Mouse (Mus musculus) neural tube, embryonic 15.5 days (tissue): ENCODE measurements around the gene Wfikkn2. TPM values are rescaled to one million over a fixed set of nuclear protein-coding genes. Genes with fewer than 3 reads are reported as not detected.

Experiments used
- ATAC-seq: fragments of 200-750 bp; cut with Nextera tagmentation; 2 replicates; pipeline ENCODE4 v1.8.0; 2017; ENCODE audit warnings: mild to moderate bottlenecking, moderate TSS enrichment, moderate library complexity; ENCODE audit not compliant: low FRiP score
- H3K27ac ChIP-seq: fragments of 300-500 bp; sonication (generic); replicated peaks from 2 replicates; pipeline ENCODE4 v1.5.1; 2015; ENCODE audit warnings: mild to moderate bottlenecking, inconsistent platforms
- H3K27me3 ChIP-seq: fragments of 300-500 bp; sonication (generic); replicated peaks from 2 replicates; pipeline ENCODE4 v1.6.1; 2015; ENCODE audit warnings: inconsistent platforms
- H3K36me3 ChIP-seq: fragments of 300-500 bp; sonication (generic); 2 replicates; pipeline ENCODE4 v1.6.1; 2015; ENCODE audit warnings: inconsistent platforms
- H3K4me1 ChIP-seq: fragments of 300-500 bp; sonication (generic); 2 replicates; pipeline ENCODE4 v1.6.1; 2015; ENCODE audit warnings: inconsistent platforms
- H3K4me2 ChIP-seq: fragments of 300-500 bp; sonication (generic); 2 replicates; pipeline ENCODE4 v1.6.1; 2015; ENCODE audit warnings: inconsistent platforms, mild to moderate bottlenecking, moderate library complexity
- H3K4me3 ChIP-seq: fragments of 300-500 bp; sonication (generic); replicated peaks from 2 replicates; pipeline ENCODE4 v1.5.1; 2015; ENCODE audit warnings: mild to moderate bottlenecking, inconsistent platforms
- H3K9ac ChIP-seq: fragments of 300-500 bp; sonication (generic); replicated peaks from 2 replicates; pipeline ENCODE4 v1.6.1; 2015; ENCODE audit warnings: mild to moderate bottlenecking, inconsistent platforms
- H3K9me3 ChIP-seq: fragments of 300-500 bp; sonication (generic); replicated peaks from 2 replicates; pipeline ENCODE4 v1.6.1; 2016; ENCODE audit warnings: inconsistent platforms
- WGBS: fragments of 180-500 bp; shearing (Covaris S2); methylation state at CpG from one replicate; pipeline ENCODE4 v1.1.7; 2015; ENCODE audit warnings: mixed read lengths; 5-methylcytosine and 5-hydroxymethylcytosine counted together
- polyA plus RNA-seq: library from polyadenylated mRNA; unstranded; fragments of >200 nt; fragmentation: Nextera tagmentation; extraction: Ambion mirVana; gene quantifications from 2 replicates; pipeline ENCODE4 v1.2.1, GENCODE M21; 2015

Gene Wfikkn2
- polyA plus RNA-seq, 1 experiment from 2014 or later: 3.2 TPM

DNA sequence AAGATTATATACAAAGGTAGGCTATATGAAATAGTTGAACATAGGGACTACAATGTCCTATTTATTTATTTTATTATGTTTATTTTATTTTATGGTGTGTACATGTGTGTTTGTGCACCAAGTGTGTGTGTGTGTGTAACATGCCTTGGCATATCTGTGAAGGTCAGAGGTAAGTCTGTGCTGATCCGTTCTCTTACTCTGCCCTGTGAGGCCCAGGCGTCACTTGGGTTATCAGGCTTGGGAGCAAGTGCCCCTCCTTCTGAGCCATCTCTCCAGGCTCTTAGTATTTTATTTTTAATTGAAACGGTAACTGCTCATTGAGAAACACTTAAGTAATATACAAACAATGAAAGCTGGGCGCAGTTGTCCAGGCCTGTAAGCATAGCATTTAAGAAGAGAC lies 45.4 kb downstream of the Wfikkn2 start:
- Histone ChIP-seq H3K4me2 (no peak overlapping the region), H3K36me3 (no peaks in the 10 kb centered on the region), H3K27me3 (no peaks in the 10 kb centered on the region), H3K9me3 (no peaks in the 10 kb centered on the region), H3K4me1 (no peaks in the 10 kb centered on the region), H3K27ac (no peak overlapping the region), H3K9ac (no peak overlapping the region), H3K4me3 (no peak overlapping the region)
- no peak for ATAC-seq
- WGBS: 86% methylated on average over 4 of the region's 4 CpGs

DNA sequence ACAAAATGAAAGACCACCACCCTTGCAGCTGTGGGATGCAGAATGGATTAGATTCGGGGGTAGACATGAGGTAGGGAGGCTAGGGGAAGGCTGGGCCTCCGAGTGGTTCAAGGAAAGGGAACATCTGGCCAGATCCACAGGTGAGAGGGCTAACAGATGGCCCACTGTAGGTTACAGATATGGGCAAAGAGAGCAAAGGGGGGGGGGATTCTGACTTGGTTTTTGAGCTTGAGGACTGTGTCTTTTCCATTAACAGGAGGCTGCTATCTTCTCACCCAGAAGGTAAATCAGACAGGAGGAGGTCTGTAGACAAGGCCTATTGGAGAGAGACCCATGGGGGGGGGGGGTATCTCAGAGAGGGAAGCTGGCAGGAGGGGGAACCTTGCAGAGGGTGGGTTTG lies 46.0 kb downstream of the Wfikkn2 start:
- Histone ChIP-seq H3K9ac (no peak overlapping the region), H3K4me2 (no peak overlapping the region), H3K9me3 (no peaks in the 10 kb centered on the region), H3K4me1 (peaks cover 1% of the 10 kb centered on the region; the same call in 1 of the 2 replicates), H3K36me3 (no peaks in the 10 kb centered on the region), H3K27me3 (no peaks in the 10 kb centered on the region), H3K27ac (no peak overlapping the region), H3K4me3 (no peak overlapping the region)
- WGBS: 76% methylated on average over 2 of the region's 2 CpGs
- ATAC-seq: no peak

DNA sequence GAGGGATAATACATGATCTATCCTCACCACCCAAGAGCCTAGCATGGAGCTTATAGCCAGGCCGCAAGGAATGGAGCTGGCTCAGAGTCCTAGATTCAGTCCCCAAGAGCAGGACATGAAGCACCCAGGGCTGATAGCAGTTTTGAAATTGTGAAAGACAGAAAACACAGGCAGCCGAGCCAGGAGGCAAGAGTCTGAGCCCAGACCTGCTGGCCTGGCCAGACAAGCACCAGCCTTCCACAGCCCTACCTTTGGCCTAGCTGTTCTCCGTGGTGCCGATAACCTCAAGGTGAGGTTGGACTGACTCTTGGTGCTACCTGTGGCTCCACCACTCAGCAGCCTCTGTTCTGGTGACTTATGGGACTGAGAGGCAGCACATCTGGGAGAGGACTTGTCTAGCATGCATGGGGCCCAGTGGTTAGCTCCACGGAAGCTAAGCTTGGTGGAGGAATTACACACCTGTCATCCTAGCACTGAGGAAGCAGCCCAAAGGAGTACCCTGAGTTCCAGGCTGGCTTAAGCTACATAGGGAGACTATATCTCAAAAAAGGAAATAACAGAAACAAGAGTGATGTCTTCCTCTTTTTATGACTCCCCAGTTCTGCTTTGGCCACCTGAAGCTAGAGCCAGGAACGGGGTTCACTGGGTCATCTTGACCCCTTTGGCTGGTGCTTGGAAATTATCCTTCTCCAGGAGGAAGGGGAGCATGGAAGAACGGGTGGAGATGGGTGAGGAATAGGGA lies 47.2 kb downstream of the Wfikkn2 start:
- no peaks in the 10 kb centered on the region for H3K27me3 ChIP-seq
- H3K4me1 ChIP-seq: peaks cover 7% of the 10 kb centered on the region; the same call in 1 of the 2 replicates
- WGBS: 92% methylated on average over 7 of the region's 7 CpGs
- H3K9me3 ChIP-seq: no peaks in the 10 kb centered on the region
- H3K36me3 ChIP-seq: no peaks in the 10 kb centered on the region
- H3K4me3 ChIP-seq: no peak overlapping the region
- no peak for ATAC-seq
- no peak overlapping the region for H3K27ac ChIP-seq
- no peak overlapping the region for H3K4me2 ChIP-seq
- no peak overlapping the region for H3K9ac ChIP-seq

DNA sequence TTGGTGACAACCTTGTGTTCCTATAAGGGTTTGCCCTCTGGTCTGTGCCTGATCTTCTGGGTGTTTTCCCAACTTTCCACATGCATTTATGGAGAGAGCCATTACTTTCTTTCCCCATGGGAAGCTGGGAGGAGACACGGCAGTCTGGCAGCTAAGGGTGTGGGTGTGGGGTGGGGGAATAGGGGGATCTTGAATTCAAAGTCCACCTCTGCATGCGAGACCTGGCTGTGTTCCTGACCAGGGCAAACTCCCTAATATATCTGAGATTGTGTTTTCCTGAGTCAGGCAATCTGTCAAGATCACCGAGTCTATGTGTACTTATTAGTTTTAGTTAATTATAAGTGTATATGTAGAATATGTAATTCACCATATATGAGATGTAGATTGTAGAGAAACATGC lies 49.5 kb downstream of the Wfikkn2 start:
- Histone ChIP-seq H3K4me2 (no peak overlapping the region), H3K27me3 (no peaks in the 10 kb centered on the region), H3K9me3 (no peaks in the 10 kb centered on the region), H3K27ac (no peak overlapping the region), H3K36me3 (no peaks in the 10 kb centered on the region), H3K9ac (no peak overlapping the region), H3K4me3 (no peak overlapping the region), H3K4me1 (peaks cover 7% of the 10 kb centered on the region; the same call in 1 of the 2 replicates)
- WGBS: 81% methylated on average over 3 of the region's 3 CpGs
- ATAC-seq: no peak

DNA sequence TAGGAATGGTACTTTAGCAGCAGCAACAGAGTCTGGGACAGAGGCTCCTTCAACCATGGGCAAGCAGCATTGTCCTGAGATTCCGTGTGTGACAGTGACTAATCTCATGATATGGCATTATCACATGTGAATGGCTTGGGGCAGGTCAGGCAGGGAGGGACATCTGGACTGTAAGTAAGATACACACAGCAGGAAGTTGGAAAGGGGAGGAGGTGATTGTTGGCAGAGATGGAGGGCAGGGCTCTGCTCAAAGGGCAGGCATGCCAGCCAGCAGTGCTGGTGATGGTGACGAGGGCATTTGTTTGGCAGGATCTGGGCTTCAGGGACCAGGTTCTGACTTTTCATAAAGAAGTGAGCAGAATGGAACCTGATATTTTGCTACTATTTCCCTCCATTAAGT lies 52.7 kb downstream of the Wfikkn2 start:
- Histone ChIP-seq H3K9me3 (no peaks in the 10 kb centered on the region), H3K4me3 (no peak overlapping the region), H3K27ac (no peak overlapping the region), H3K36me3 (no peaks in the 10 kb centered on the region), H3K9ac (no peak overlapping the region), H3K4me1 (peaks cover 7% of the 10 kb centered on the region; the same call in 1 of the 2 replicates), H3K27me3 (no peaks in the 10 kb centered on the region), H3K4me2 (no peak overlapping the region)
- 56% methylated on average over 2 of the region's 2 CpGs for WGBS
- no peak for ATAC-seq

DNA sequence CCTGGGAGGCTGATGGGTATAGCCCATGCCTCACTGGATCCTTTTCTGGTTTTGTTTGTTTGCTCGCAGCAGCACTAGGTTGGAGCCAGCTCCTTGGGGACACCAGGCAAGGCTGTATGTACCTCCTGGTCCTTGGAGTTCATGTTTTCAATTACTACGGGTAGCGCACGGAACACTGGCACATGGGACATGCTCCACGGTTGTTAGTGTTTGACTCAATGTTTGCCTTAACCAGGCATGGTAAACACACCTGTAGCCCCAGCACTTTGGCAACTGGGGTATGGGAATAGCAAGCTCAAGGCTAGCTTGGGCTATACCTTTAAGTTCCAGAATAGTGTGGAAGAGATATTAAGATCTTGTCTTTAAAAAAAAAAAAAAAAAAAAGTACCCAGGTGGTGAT lies 55.1 kb downstream of the Wfikkn2 start:
- Histone ChIP-seq H3K4me2 (no peak overlapping the region), H3K27me3 (no peaks in the 10 kb centered on the region), H3K4me3 (no peak overlapping the region), H3K36me3 (no peaks in the 10 kb centered on the region), H3K9me3 (no peaks in the 10 kb centered on the region), H3K9ac (no peak overlapping the region), H3K4me1 (peaks cover 7% of the 10 kb centered on the region; the same call in 1 of the 2 replicates), H3K27ac (no peak overlapping the region)
- 86% methylated on average over 5 of the region's 5 CpGs for WGBS
- no peak for ATAC-seq

DNA sequence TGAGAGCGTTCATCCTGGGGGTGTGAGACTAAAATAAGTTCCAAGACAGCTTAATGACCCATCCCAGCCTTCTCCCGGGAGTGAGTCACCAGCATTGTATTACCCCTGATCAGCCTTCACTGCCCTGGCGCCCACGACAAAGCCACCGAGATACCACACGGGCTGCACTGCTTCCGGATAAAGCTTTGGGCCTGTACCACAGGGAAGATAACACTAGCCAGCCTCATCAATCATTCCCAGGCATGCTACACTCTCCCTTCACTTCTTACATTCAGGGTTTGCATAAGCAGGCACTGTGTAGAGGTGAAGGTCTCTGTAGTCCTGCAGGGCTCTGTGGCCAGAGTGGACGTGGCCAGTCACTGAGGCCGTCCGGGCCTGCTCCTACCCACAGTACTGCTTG lies 56.2 kb downstream of the Wfikkn2 start:
- no peak overlapping the region for H3K9ac ChIP-seq
- 45% methylated on average over 10 of the region's 10 CpGs for WGBS
- H3K4me2 ChIP-seq: no peak overlapping the region
- H3K4me1 ChIP-seq: peaks cover 4% of the 10 kb centered on the region; the same call in 1 of the 2 replicates
- H3K27me3 ChIP-seq: no peaks in the 10 kb centered on the region
- H3K4me3 ChIP-seq: no peak overlapping the region
- H3K9me3 ChIP-seq: no peaks in the 10 kb centered on the region
- H3K27ac ChIP-seq: 0 out of 2 replicates have a peak overlapping the region, but pooled peaks have one; percentile 6
- no peak for ATAC-seq
- H3K36me3 ChIP-seq: no peaks in the 10 kb centered on the region

Other genes with a start within 250 kb of the Wfikkn2 start
- 64.9 and 71.1 TPM in 2 replicates for gene Spag9, start 249.9 kb downstream of the Wfikkn2 start, polyA plus RNA-seq
- gene Tob1, start 34.6 kb downstream of the Wfikkn2 start, polyA plus RNA-seq: 28.3 and 31.4 TPM in 2 replicates
- not detected in 2 replicates for gene Gm21885, start 35.9 kb upstream of the Wfikkn2 start, polyA plus RNA-seq
- 124 and 133 TPM in 2 replicates for gene Luc7l3, start 76.0 kb upstream of the Wfikkn2 start, polyA plus RNA-seq
- 12.5 and 17.7 TPM in 2 replicates for gene Ankrd40, start 82.0 kb upstream of the Wfikkn2 start, polyA plus RNA-seq
- 1.1 and 1.7 TPM in 2 replicates for gene Abcc3, start 147.0 kb upstream of the Wfikkn2 start, polyA plus RNA-seq
- 12.8 and 14.7 TPM in 2 replicates for gene Cacna1g, start 228.2 kb upstream of the Wfikkn2 start, polyA plus RNA-seq
- gene Spata20, start 240.2 kb upstream of the Wfikkn2 start, polyA plus RNA-seq: 0.28 and 0.42 TPM in 2 replicates